Mouse (Mus musculus): ENCODE results near the gene Hyls1.

The Hyls1 gene

DNA sequence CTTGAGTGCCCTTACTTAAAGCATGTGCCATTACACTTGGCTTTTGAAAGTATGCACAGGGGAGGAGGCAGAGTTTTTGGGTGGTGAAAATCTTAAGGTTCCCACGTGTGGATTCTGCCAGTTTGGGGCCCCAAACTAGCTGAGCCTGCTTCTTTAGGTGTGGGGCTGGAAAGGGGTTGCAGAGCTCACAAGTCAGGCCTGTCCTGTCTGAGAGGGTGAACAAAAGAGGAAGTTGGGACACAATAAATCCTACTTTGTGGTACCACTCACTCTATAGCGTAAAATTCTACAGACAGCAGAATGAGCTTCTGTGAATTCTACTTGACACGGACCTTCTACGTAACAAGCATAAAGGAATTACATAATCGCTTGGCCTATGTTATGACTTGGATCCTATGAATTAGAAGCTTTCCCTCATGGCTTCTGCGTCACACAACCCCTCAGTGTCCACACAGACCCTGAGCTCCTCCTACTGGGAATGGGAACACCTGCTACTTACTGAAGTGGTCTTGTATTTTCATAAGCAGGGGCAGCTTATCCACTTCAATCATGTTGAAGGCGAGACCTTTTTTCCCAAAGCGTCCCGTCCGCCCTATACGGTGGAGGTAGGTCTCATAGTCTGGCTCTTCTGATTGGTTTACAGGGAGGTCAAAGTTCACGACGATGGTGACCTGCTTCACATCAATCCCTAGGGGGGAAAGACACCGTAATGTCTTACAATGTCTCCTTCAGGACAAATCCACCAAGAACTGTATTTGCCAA is 26.9 kb downstream of the Hyls1 start:
- DNase-seq (ENCODE audit: low spot score), result no peak

DNA sequence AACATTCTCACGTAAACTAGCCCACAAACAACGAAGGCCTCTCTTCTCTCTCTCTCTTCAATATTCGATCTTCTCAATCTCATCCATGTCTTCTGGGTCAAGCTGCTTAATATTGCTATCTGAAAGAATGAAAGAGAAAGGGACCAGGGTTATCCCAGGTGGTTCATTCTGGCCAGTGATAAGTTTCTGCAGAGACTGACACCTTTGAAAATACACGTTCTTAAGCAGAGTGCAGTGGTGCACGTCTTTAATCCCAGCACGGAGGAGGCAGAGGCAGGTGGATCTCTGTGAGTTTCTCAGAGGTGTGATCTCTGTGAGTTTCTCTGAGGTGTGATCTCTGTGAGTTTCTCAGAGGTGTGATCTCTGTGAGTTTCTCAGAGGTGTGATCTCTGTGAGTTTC is 28.3 kb downstream of the Hyls1 start:
- no peak for DNase-seq (ENCODE audit: low spot score)

DNA sequence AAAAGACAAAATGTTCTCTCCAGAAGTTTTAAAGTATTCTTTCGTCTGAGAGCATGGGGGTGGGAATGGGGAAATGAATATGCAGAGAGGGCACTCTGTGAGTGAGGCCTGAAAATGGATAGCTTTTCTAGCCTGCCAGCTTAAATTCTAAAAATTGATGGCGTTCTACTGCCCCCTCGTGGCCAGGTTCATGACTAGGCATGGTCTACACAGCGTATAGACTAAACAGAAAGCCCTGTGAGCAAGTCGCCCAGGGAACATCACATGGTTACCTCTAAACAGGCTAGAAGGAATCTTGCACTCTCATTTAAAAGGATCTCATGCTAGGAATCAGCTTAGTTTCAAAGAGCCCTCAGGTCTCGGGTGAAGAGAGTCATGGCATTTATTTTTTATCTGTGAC is 28.7 kb downstream of the Hyls1 start:
- peak; percentile 73 for DNase-seq (ENCODE audit: low spot score)

DNA sequence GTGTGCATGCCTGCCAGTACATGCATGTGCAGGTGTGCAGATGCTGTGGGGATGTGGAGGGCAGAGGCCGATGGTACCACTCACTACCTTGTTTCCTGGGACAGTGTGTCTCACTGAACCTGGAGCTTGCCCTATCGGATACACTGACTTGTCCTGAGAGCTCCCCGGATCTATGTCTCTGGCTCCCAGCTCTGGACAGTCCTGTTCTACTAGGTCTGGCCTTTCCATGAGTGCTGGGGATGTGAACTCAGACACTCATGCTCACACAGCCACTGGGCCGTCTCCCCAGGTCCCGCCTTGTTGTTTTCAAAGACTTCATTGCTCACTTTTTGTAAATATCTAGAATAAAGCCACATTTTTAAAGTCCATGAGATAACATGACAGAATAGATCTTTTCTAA is 29.2 kb downstream of the Hyls1 start:
- no peak for DNase-seq (ENCODE audit: low spot score)

DNA sequence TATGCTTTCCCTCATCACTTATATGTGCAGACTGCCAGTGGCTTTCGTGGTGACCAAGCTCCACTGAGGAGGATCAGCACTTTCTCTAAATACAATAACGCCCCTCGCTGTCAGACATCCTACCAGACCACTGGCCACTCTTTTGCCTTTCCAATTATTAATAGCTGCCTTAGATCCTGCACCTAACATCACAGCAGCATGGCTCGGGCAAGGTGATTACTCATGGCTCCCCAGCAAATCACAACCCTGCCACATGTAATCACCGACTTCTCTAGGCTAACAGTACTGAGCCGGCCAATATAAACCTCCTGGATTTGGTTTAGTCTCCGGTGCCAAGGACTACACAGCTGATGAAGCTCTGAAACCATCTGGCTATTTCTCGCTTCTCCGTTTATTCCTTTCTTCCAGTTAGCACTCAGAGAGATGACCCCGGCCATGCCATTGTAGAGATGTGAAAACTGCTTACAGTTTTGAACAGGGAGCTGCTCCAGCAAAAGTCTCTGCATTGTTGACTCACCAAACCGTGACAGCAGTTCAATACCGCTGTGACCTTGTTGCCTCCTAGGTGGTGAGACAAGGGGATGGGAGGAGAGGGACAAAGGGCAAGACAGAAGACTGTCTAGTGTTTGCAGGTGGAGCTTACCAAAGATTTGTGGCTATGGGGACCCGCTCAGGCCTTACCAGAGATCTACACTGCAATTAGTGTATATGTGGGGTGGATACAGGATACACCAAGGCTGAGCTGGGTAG is 31.0 kb downstream of the Hyls1 start:
- DNase-seq (ENCODE audit: low spot score), result no peak

DNA sequence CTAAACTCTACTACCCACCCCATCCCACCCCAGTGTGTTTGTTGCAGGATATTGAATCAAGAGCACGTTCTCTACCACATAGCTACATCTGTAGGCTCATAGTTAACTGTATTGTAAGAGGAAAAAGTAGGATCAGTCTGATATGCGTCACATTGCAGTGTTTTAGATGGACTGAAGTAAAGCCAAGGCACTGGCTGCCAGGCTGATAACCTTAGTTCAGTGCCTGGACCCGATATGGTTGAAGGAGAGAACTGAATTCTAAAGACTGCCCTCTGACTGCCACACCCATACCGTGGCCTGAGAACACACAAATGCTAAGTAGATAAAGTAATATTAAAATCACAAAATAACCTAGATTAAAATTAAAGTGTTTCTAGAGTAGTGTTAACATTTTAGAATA is 34.3 kb downstream of the Hyls1 start:
- DNase-seq (ENCODE audit: low spot score), result no peak

DNA sequence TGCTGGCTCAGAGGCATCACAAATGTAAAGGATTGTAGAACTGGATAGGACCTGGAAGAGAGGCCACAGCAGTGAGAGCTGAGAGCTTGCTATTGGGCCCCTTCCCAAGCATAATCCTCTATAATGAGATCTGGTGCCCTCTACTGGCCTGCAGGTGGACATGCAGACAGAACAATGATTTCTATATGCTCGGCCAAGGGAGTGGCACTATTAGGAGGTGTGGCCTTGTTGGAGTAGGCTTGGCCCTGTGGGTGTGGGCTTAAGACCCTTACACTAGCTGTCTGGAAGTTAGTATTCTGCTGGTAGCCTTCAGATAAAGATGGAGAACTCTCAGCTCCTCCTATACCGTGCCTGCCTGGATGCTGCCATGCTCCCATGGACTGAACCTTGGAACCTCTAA is 35.1 kb downstream of the Hyls1 start:
- DNase-seq (ENCODE audit: low spot score), result peak; percentile 44

DNA sequence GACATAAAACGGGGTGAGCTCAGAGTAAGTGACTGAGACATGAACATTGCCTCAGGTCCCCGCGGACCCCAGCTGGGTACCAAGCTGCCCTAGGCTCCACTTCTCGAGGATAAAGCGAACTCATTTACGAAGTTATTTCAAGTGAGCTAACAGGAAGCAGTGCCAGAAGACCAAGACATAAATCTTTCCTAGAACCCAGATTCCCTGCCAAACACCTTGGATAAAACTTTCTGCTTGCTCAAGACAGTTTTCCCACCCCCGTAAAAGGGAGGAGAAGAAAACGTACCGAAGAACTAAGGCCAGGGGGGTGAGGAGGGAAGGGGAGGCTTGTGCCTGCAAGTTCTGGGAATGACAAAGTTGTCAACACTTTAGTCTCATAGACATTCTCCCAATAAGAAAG is 36.9 kb downstream of the Hyls1 start:
- peak; percentile 7 for DNase-seq (ENCODE audit: low spot score)

DNA sequence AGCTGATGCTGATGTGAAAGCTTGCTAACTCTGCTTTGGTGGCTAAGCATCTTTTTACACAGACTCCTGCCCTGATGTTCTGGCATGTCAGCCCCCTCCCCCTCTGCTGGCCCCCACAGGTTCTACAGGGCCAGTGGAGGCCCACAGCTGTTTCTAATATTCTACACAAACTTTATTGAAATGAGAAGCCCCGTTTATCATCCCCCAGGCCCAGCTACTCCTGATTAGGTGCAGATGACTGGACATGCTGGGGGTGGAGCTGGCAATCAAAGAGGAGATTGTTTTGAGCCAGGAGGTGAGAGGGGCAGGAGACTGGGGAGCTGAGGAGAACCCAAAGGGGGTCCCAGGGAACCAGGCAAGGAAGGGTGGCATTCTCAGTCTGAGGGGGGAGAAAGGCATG is 40.4 kb downstream of the Hyls1 start:
- DNase-seq (ENCODE audit: low spot score), result no peak

DNA sequence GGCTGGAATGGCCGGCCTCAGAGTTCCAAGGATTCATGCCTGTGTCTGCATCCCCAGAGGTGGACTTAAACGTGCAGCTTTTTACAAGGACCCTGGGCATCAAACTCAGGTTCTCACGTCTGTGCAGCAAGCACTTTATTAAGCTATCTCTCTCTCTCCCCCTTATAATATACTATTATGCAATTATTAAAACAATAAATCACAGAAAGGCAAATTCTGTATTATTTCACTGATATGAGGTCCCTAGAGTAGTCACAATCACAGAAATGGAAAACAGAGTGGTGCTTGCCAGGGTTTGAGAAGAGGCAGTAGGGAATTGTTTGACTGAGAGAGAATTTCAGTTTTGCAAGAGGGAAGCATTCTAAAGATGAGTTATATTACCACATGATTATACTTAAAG is 41.1 kb downstream of the Hyls1 start:
- DNase-seq (ENCODE audit: low spot score), result no peak

DNA sequence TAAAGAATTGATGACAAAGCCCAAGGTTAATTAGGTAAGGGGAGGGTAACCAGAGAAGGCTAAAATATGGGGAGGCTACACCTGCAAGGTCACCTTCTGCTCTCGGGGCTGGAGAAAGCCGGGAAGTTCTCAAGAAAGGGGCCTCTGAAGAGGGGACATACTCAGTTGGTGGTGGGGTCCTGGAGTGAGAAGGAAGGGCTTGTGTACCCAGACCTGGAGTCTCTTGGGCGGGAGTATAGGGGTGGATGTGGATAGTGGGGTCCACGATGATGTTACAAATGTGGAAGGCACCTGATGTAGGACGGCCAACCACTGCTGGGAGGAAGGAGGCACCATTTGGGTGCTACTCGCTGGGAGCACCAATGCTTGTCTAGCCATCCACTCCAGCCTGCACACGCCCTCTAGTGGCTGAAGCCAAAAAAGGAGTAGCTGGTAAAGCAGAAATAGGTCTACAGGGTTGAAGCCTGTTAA is 46.2 kb downstream of the Hyls1 start:
- DNase-seq (ENCODE audit: low spot score), result peak; percentile 71

DNA sequence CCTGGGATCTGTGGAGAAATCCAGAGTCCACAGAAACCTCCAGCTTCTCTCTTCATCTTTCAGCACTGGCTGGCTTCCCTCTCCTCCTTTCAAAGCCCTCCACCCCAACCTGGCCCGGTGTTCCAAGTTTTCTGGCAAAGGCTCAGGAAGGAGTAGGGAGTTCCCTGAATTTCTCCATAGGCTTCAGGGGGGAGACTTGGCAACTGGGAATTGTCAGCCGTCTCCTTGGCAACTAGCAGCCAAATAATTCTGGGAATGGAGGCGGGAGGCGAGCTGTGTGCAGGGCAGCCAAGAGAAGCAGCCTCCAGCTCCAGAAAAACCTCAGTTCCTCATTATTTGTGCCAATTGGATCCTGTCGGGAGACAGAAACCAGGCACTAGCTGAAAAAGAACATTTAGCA is 46.7 kb downstream of the Hyls1 start:
- DNase-seq (ENCODE audit: low spot score), result peak; percentile 56

DNA sequence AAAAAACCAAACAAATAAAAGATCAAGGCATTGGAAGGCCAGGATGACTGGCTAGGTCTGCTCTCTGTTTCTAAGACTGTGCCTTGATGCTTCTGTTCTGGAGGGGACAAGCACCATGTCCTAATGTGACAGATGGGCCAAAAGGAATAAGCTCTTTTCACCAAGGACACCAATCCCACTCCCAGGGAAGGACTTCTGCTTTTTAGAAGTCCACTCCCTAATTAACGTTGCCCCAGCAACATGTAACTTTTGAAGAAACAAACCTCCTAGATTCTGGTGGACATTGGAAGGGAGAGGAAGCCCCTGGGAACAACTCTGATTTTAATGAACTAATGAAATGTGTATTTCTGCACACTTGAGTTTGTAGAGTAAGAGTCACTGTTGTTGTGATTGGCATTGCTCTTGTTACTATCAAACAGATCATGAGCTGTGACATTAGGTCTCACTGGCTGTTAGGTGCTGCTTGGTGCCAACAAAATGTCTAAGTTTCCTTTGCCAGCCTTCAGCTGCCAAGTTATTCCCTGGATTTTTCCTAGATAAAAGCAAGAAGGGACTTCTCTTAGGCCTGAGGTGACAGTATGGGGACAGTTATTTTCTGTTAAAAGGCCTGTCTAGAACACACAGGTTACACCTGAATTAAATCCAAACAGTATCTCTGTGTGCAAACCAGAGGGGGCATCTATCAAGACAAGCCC is 47.2 kb downstream of the Hyls1 start:
- peak; percentile 14 for DNase-seq (ENCODE audit: low spot score)

DNA sequence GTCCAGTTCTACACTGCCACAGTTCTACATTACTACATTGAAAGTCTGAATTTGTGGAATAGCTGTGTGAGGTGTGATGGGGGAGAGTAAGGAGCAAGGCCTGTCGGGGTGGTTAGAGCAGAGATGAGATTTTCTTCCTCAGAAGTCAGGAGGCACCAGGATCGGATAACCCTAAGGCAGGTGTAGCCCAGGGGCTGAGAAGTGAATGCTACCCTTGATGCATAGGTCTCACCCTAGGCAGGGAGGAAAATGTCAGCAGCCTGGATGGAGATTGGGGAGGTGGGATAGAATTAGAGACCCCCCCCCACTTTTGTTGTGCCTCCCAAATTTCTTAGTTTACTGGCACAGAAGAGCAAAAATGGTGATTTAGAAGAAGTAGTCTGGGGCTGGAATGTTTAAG is 48.0 kb downstream of the Hyls1 start:
- no peak for DNase-seq (ENCODE audit: low spot score)

DNA sequence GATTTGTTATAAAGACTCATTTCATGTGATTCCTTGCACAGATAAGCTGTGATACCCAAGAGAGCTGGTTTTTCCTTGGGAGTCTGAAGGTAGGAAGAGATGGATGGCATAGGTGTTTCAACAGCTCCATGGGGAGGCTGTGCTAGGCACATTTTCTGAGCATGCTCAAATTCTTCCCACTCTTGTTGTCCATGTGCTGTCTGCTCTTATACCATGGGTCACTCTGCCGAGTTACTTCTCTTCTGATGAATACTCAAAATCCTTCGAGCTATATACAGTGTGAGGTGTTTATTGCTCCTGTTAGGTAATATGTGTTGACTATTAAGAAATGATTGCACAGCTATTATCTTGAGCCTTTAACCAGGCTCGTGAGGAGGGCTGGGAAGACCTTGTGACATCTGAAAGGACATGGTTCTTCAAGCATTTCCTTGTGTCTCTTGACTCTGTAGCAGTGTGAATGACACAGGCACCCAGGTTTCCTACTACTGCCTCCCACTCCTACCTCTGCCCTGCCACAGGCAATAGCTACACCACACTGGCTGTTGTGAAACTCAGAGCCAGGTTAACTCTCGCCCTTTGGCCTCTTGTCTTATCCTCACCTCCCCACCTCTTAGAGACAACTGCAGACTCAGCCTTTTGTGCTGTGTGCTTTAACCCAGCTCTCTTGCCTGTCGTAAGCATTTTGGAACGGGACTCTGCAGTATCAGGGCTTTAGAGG is 49.4 kb downstream of the Hyls1 start:
- DNase-seq (ENCODE audit: low spot score), result no peak

DNA sequence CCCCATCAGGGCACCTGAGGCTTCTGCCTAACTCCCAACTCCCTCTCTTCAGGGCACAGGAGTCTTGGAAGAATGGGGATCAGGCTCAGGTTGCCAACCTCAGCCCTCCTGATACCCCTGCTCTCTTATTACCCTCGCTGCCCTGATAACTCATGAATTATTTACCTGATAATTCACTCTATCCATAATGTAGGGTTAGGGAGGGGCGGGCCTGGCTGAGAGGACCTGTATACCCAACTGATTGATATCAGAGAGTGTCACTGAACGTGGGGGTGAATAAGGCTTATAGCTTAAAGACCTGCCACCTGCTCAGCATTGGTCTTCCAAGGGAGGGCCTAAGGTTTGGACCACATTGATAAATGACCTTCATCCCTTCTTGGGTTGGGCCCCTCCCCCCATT is 52.0 kb downstream of the Hyls1 start, which contains the start of gene Gm1113:
TSS of gene Gm1113 (minus strand) at position 101 of the 400 bp plus-strand sequence.
- no peak for DNase-seq (ENCODE audit: low spot score)

DNA sequence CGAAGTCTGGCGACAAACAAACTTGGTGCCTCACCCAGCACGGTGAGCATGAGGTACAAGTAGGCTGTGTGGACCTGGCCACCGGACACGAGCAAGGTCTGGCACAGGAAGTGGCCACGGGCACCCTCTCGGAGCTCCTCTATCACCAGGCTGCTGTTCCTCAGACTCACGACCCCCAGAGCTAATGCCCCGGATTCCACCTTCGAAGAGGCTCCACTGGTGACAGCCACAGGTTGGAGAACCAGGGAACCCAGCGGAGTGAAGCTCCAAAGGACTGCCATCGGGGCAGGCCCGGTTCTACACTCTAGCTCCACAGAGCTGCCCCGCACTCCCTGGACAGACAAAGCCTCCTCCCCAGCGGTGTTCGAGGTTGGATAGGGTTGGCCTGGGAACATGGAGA is 53.5 kb downstream of the Hyls1 start:
- DNase-seq (ENCODE audit: low spot score), result no peak

DNA sequence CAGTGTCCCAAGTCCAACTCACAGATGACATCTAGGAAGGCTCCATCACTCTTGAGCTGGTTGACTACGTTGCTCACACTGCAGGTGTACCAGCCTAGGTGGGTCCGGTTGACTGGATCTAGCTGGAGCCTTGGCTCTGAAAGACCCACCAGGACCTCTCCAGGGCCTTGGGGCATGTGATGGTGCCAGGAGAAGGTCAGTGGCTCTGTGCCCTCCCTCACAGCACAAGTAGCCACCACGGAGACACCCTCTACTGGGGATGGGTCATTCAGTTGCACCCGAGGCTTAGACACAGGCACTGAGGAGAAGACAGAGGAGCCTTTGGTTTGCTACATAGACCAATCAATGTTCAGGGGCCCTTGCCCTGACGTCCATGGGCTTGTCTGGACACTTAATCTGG is 54.0 kb downstream of the Hyls1 start:
- DNase-seq (ENCODE audit: low spot score), result no peak

DNA sequence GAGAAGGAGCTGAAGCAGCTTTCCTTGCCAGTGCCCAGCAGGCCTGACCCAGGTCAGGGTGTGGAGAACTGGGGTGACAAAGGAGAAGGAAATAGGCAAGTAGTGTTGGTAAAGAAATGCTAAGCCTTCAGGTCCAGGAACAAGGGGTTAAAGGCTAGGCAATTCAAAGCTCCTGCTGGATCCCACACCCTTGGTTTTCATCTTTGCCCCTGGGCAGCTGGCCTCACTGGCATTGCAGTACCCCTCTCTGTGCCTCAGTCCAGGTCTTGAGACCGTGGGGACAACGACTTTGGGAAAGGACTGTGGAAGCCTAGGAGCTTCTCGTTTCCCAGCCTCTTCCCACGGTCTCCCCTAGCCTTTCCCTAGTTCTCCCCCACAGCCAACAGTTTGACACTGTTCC is 56.3 kb downstream of the Hyls1 start:
- DNase-seq (ENCODE audit: low spot score), result no peak
